Mouse (Mus musculus) hematopoietic stem cell, adult 5-6 weeks (primary cell): ENCODE measurements at regions not wholly inside any gene's neighbourhood (a gene's known extent, or its start where the extent isn't known, plus 50 kb on each side); places are given as distances from the start of the nearest gene placed in this dataset.

Experiments
- ATAC-seq, 2 experiments: fragments of 125-278 bp in 1 of 2; replicated peaks in 1 of 2; 2 replicates each; pipeline ENCODE4 v1.8.0; 2016 to 2017; ENCODE audit warnings: inconsistent platforms in 2 of 2, mild to moderate bottlenecking in 2 of 2, moderate number of reproducible peaks in 2 of 2, low read depth in 1 of 2, moderate TSS enrichment in 1 of 2; ENCODE audit not compliant: low FRiP score in 2 of 2, poor library complexity in 2 of 2, severe bottlenecking in 2 of 2, insufficient read depth in 1 of 2, low TSS enrichment in 1 of 2

- ATAC-seq = no peak
Observed at GRCm38 (mm10) chr12:12147088-12147687, 114.8 kb upstream of the Fam49a start.

GRCm38 (mm10) chr12:12147847-12148246, 114.1 kb upstream of the Fam49a start:
- ATAC-seq = peak; percentile 86 to 89

- ATAC-seq = peak in 1 of 2 experiments; percentile 70; a peak in 2 of 4 replicates
Observed at GRCm38 (mm10) chr12:12148659-12149399, 113.1 kb upstream of the Fam49a start.

GRCm38 (mm10) chr12:12164411-12164810, 97.5 kb upstream of the Fam49a start:
- ATAC-seq = peak; percentile 42; a peak in 3 of 4 replicates

- ATAC-seq = no peak
Observed at GRCm38 (mm10) chr12:12170581-12170980, 91.4 kb upstream of the Fam49a start.

- ATAC-seq = peak; percentile 30 to 44; a peak in 3 of 4 replicates
Observed at GRCm38 (mm10) chr12:12172087-12172823, 89.7 kb upstream of the Fam49a start.

GRCm38 (mm10) chr12:12176331-12177263, 85.3 kb upstream of the Fam49a start:
- ATAC-seq = peak; percentile 75 to 80

GRCm38 (mm10) chr12:12177264-12178043, 84.5 kb upstream of the Fam49a start:
- no peak for ATAC-seq

- no peak for ATAC-seq
Observed at GRCm38 (mm10) chr12:12178391-12178790, 83.5 kb upstream of the Fam49a start.

GRCm38 (mm10) chr12:12179292-12179865, 82.6 kb upstream of the Fam49a start:
- ATAC-seq = no peak

GRCm38 (mm10) chr12:12180986-12181385, 81.0 kb upstream of the Fam49a start:
- no peak for ATAC-seq

- ATAC-seq = no peak
Observed at GRCm38 (mm10) chr12:12181686-12182085, 80.3 kb upstream of the Fam49a start.

GRCm38 (mm10) chr12:12186353-12186752, 75.6 kb upstream of the Fam49a start:
- no peak for ATAC-seq

- no peak for ATAC-seq
Observed at GRCm38 (mm10) chr12:12195066-12195465, 66.9 kb upstream of the Fam49a start.

GRCm38 (mm10) chr12:12196627-12197026, 65.3 kb upstream of the Fam49a start:
- no peak for ATAC-seq

GRCm38 (mm10) chr12:12208216-12208615, 53.7 kb upstream of the Fam49a start:
- ATAC-seq = no peak
